Mouse (Mus musculus): ENCODE measurements around the gene Foxk2. TPM values are rescaled to one million over a fixed set of nuclear protein-coding genes. Genes with fewer than 3 reads are reported as not detected.
A peak's percentile ranks its signal among the peaks of the same experiment; 100 is the strongest.
"Not testable (repeated sequence)": the region's sequence is repeated elsewhere in the genome, so short reads cannot be mapped to it uniquely, and the experiment has no call there.

Foxk2 gene
- total and polyA plus RNA-seq, 2 experiments from 2014 or later = 16.5 to 73.1 TPM

- no peak overlapping the region for H3K4me3 ChIP-seq (ENCODE audit: low read depth, low read length)
- TF ChIP-seq CTCF (IDR thresholded peaks at IDR 0.05; ENCODE audit: low read depth) = no peak
- no peak overlapping the region for H3K9ac ChIP-seq
- no peak overlapping the region for H3K27ac ChIP-seq (ENCODE audit: low read depth, low read length)
- H3K4me1 ChIP-seq (ENCODE audit: insufficient read depth) = no peaks in the 10 kb centered on the region
- H3K27me3 ChIP-seq (ENCODE audit: insufficient read depth, low read length) = no peaks in the 10 kb centered on the region
- no peaks in the 10 kb centered on the region for H3K9me3 ChIP-seq (ENCODE audit: low read length)
- no peaks in the 10 kb centered on the region for H3K36me3 ChIP-seq (ENCODE audit: insufficient read depth)
- 84% methylated on average over 2 of the region's 2 CpGs for WGBS
- ATAC-seq = no peak
- DNase-seq = no peak
- H3K4me2 ChIP-seq (ENCODE audit: low read depth) = no peak overlapping the region
These were observed 87.2 kb downstream of the Foxk2 start for GRCm38 (mm10) chr11:121347036-121347435.

GRCm38 (mm10) chr11:121348166-121348565, 88.4 kb downstream of the Foxk2 start:
- no peaks in the 10 kb centered on the region for H3K9me3 ChIP-seq (ENCODE audit: low read length)
- no peak for ATAC-seq

GRCm38 (mm10) chr11:121348727-121349126, 88.9 kb downstream of the Foxk2 start:
- 93% methylated on average over 3 of the region's 3 CpGs for WGBS
- H3K4me3 ChIP-seq (ENCODE audit: low read depth, low read length); DNase-seq; H3K27me3 ChIP-seq (ENCODE audit: insufficient read depth, low read length); H3K9me3 ChIP-seq (ENCODE audit: low read length); H3K36me3 ChIP-seq (ENCODE audit: insufficient read depth); H3K4me1 ChIP-seq (ENCODE audit: insufficient read depth); H3K9ac ChIP-seq; H3K27ac ChIP-seq (ENCODE audit: low read depth, low read length); H3K4me2 ChIP-seq (ENCODE audit: low read depth); ATAC-seq: not testable (repeated sequence)

More at GRCm38 (mm10) chr11:121348166-121348565, 88.4 kb downstream of the Foxk2 start:
- no peak overlapping the region for H3K9ac ChIP-seq
- peaks cover 5% of the 10 kb centered on the region; the same call in 1 of the 2 replicates for H3K4me1 ChIP-seq (ENCODE audit: insufficient read depth)
- H3K36me3 ChIP-seq (ENCODE audit: insufficient read depth) = no peaks in the 10 kb centered on the region
- TF ChIP-seq CTCF (IDR thresholded peaks at IDR 0.05; ENCODE audit: low read depth) = no peak
- no peaks in the 10 kb centered on the region for H3K27me3 ChIP-seq (ENCODE audit: insufficient read depth, low read length)
- H3K4me3 ChIP-seq (ENCODE audit: low read depth, low read length) = no peak overlapping the region
- WGBS = 96% methylated on average over 2 of the region's 2 CpGs
- H3K4me2 ChIP-seq (ENCODE audit: low read depth) = no peak overlapping the region
- H3K27ac ChIP-seq (ENCODE audit: low read depth, low read length) = no peak overlapping the region
- no peak for DNase-seq

GRCm38 (mm10) chr11:121353326-121354090, 93.7 kb downstream of the Foxk2 start:
- ATAC-seq = no peak; the same call in 1 of the 2 replicates
- Histone ChIP-seq H3K9ac (peak overlapping the region; percentile 93), H3K4me2 (ENCODE audit: low read depth) (peak overlapping the region; percentile 75), H3K4me3 (ENCODE audit: low read depth, low read length) (peak overlapping the region; percentile 96), H3K27me3 (ENCODE audit: insufficient read depth, low read length) (no peaks in the 10 kb centered on the region), H3K27ac (ENCODE audit: low read depth, low read length) (peak overlapping the region; percentile 91), H3K36me3 (ENCODE audit: insufficient read depth) (no peaks in the 10 kb centered on the region), H3K9me3 (ENCODE audit: low read length) (no peaks in the 10 kb centered on the region), H3K4me1 (ENCODE audit: insufficient read depth) (peaks cover 12% of the 10 kb centered on the region)
- TF ChIP-seq CTCF (IDR thresholded peaks at IDR 0.05; ENCODE audit: low read depth) = peak; percentile 26; the same call in 1 of the 2 replicates
- WGBS = 4% methylated on average over 40 of the region's 41 CpGs
- peak; percentile 59 for DNase-seq

GRCm38 (mm10) chr11:121354091-121354707, 94.4 kb downstream of the Foxk2 start, which contains the start of gene Wdr45b:
Wdr45b (minus strand) TSS chr11:121354445.
- ATAC-seq (peak; percentile 95), DNase-seq (peak; percentile 99)
- Histone ChIP-seq H3K4me3 (ENCODE audit: low read depth, low read length) (peak within 1 kb of the TSS; percentile 96), H3K9me3 (ENCODE audit: low read length) (no peaks in the 10 kb centered on the region), H3K27me3 (ENCODE audit: insufficient read depth, low read length) (no peaks in the 10 kb centered on the region), H3K9ac (peak within 1 kb of the TSS; percentile 93), H3K27ac (ENCODE audit: low read depth, low read length) (peak within 1 kb of the TSS; percentile 91), H3K4me1 (ENCODE audit: insufficient read depth) (peaks cover 12% of the 10 kb centered on the region), H3K36me3 (ENCODE audit: insufficient read depth) (no peaks in the 10 kb centered on the region), H3K4me2 (ENCODE audit: low read depth) (peak within 1 kb of the TSS; percentile 75)
- whole genome bisulfite sequencing = under 1% methylated on average over 69 of the region's 69 CpGs
- TF ChIP-seq CTCF (IDR thresholded peaks at IDR 0.05; ENCODE audit: low read depth) = no peak

Other genes starting within 250 kb of the Foxk2 start
- not detected in 2 replicates for gene Cd7, start 220.6 kb upstream of the Foxk2 start, total RNA-seq (2014; rRNA removed)
- gene Cd7, start 220.6 kb upstream of the Foxk2 start, polyA plus RNA-seq (2015; fragmentation: Nextera tagmentation; extraction: Ambion mirVana) = not detected in 2 replicates
- not detected in 2 replicates for gene Sectm1b, start 196.4 kb upstream of the Foxk2 start, total RNA-seq (2014; rRNA removed)
- gene Sectm1b, start 196.4 kb upstream of the Foxk2 start, polyA plus RNA-seq (2015; fragmentation: Nextera tagmentation; extraction: Ambion mirVana) = not detected in 2 replicates
- not detected in 2 replicates for gene Sectm1a, start 178.8 kb upstream of the Foxk2 start, total RNA-seq (2014; rRNA removed)
- gene Sectm1a, start 178.8 kb upstream of the Foxk2 start, polyA plus RNA-seq (2015; fragmentation: Nextera tagmentation; extraction: Ambion mirVana) = not detected in 2 replicates
- gene Tex19.2, start 141.3 kb upstream of the Foxk2 start, total RNA-seq (2014; rRNA removed) = not detected in 2 replicates
- not detected in 2 replicates for gene Tex19.2, start 141.3 kb upstream of the Foxk2 start, polyA plus RNA-seq (2015; fragmentation: Nextera tagmentation; extraction: Ambion mirVana)
- gene Tex19.1, start 113.8 kb upstream of the Foxk2 start, total RNA-seq (2014; rRNA removed) = not detected in 2 replicates
- gene Tex19.1, start 113.8 kb upstream of the Foxk2 start, polyA plus RNA-seq (2015; fragmentation: Nextera tagmentation; extraction: Ambion mirVana) = not detected in 2 replicates
- gene Uts2r, start 99.7 kb upstream of the Foxk2 start, total RNA-seq (2014; rRNA removed) = 0.33 and 1.1 TPM in 2 replicates
- gene Uts2r, start 99.7 kb upstream of the Foxk2 start, polyA plus RNA-seq (2015; fragmentation: Nextera tagmentation; extraction: Ambion mirVana) = 0.43 and 0.77 TPM in 2 replicates
- 64.9 and 77.0 TPM in 2 replicates for gene Hexdc, start 55.6 kb upstream of the Foxk2 start, total RNA-seq (2014; rRNA removed)
- 19.8 and 24.1 TPM in 2 replicates for gene Hexdc, start 55.6 kb upstream of the Foxk2 start, polyA plus RNA-seq (2015; fragmentation: Nextera tagmentation; extraction: Ambion mirVana)
- gene Ogfod3, start 55.3 kb upstream of the Foxk2 start, total RNA-seq (2014; rRNA removed) = 7.1 and 9.0 TPM in 2 replicates
- gene Ogfod3, start 55.3 kb upstream of the Foxk2 start, polyA plus RNA-seq (2015; fragmentation: Nextera tagmentation; extraction: Ambion mirVana) = 16.8 and 21.4 TPM in 2 replicates
- 28.0 and 29.1 TPM in 2 replicates for gene Cybc1, start 30.7 kb upstream of the Foxk2 start, total RNA-seq (2014; rRNA removed)
- gene Cybc1, start 30.7 kb upstream of the Foxk2 start, polyA plus RNA-seq (2015; fragmentation: Nextera tagmentation; extraction: Ambion mirVana) = 19.7 TPM in 2 replicates
- gene Narf, start 22.7 kb upstream of the Foxk2 start, total RNA-seq (2014; rRNA removed) = 73.1 and 135 TPM in 2 replicates
- gene Narf, start 22.7 kb upstream of the Foxk2 start, polyA plus RNA-seq (2015; fragmentation: Nextera tagmentation; extraction: Ambion mirVana) = 39.0 and 42.9 TPM in 2 replicates
- gene Wdr45b, start 94.5 kb downstream of the Foxk2 start, total RNA-seq (2014; rRNA removed) = 71.6 and 85.0 TPM in 2 replicates
- gene Wdr45b, start 94.5 kb downstream of the Foxk2 start, polyA plus RNA-seq (2015; fragmentation: Nextera tagmentation; extraction: Ambion mirVana) = 92.6 and 103 TPM in 2 replicates
- 19.5 and 19.7 TPM in 2 replicates for gene Rab40b, start 128.3 kb downstream of the Foxk2 start, total RNA-seq (2014; rRNA removed)
- gene Rab40b, start 128.3 kb downstream of the Foxk2 start, polyA plus RNA-seq (2015; fragmentation: Nextera tagmentation; extraction: Ambion mirVana) = 16.4 and 22.3 TPM in 2 replicates
- 19.0 and 19.7 TPM in 2 replicates for gene Fn3krp, start 161.4 kb downstream of the Foxk2 start, total RNA-seq (2014; rRNA removed)
- gene Fn3krp, start 161.4 kb downstream of the Foxk2 start, polyA plus RNA-seq (2015; fragmentation: Nextera tagmentation; extraction: Ambion mirVana) = 7.0 and 8.2 TPM in 2 replicates
- gene Fn3k, start 174.9 kb downstream of the Foxk2 start, total RNA-seq (2014; rRNA removed) = 2.9 and 3.3 TPM in 2 replicates
- gene Fn3k, start 174.9 kb downstream of the Foxk2 start, polyA plus RNA-seq (2015; fragmentation: Nextera tagmentation; extraction: Ambion mirVana) = 2.8 and 3.1 TPM in 2 replicates
- 75.3 and 90.8 TPM in 2 replicates for gene Tbcd, start 192.0 kb downstream of the Foxk2 start, total RNA-seq (2014; rRNA removed)
- gene Tbcd, start 192.0 kb downstream of the Foxk2 start, polyA plus RNA-seq (2015; fragmentation: Nextera tagmentation; extraction: Ambion mirVana) = 49.3 and 56.5 TPM in 2 replicates

Measured in forebrain, postnatal 0 days (tissue).